In genomic region chr7:94898088-94898487, GRCm38 (mm10) we compare ENCODE assay signal across 27 mouse cellular contexts.
DNase-seq lines count a peak whose midpoint lies in the region; ATAC-seq lines count a peak whose summit lies in the region.
"Had no signal": no experiment of that assay in that cellular context is flagged by ENCODE, and none has a peak within 500 bp of the region (broad histone marks: within the 10 kb centered on the region; RNA-seq: fewer than 3 reads in every experiment).

No protein-coding gene starts in this region.

- H3K4me2 ChIP-seq in forebrain, embryonic 14.5 days (ENCODE audit: low read length), result no peak overlapping the region
- no peak overlapping the region for H3K4me2 ChIP-seq in midbrain, embryonic 14.5 days (ENCODE audit: low read length)
- H3K4me2 ChIP-seq in midbrain, embryonic 13.5 days (replicated peaks), result no peak overlapping the region
- H3K4me2 ChIP-seq: embryonic facial prominence, embryonic 15.5 days; forebrain, embryonic 12.5 days; heart, embryonic 13.5 days; hindbrain, embryonic 12.5 days; hindbrain, embryonic 15.5 days; intestine, embryonic 15.5 days had no signal

- no peak overlapping the region for H3K27ac ChIP-seq in forebrain, embryonic 14.5 days (ENCODE audit: low read depth, low read length)
- H3K27ac ChIP-seq in forebrain, embryonic 10.5 days, result no peak overlapping the region
- H3K27ac ChIP-seq in midbrain, embryonic 14.5 days (replicated peaks; ENCODE audit: low read depth, low read length), result no peak overlapping the region
- H3K27ac ChIP-seq in midbrain, embryonic 13.5 days, result no peak overlapping the region
- H3K27ac ChIP-seq: embryonic facial prominence, embryonic 15.5 days; forebrain, embryonic 12.5 days; heart, adult 2 months; heart, embryonic 10.5 days; heart, embryonic 13.5 days; hindbrain, embryonic 12.5 days; hindbrain, embryonic 15.5 days; intestine, embryonic 15.5 days had no signal

- DNase-seq in forebrain, embryonic 14.5 days (ENCODE audit: low spot score), result peak; percentile 51
- no peak for DNase-seq in forebrain, embryonic 10.5 days (ENCODE audit: extremely low spot score, low spot score)
- peak; percentile 7 for DNase-seq in midbrain, embryonic 14.5 days
- DNase-seq in Muller cell, postnatal 12 days (ENCODE audit: inconsistent ontology term), result peak; percentile 34
- DNase-seq in brain, adult 2 months (ENCODE audit: low read depth, low spot score), result peak; percentile 5
- no peak for DNase-seq in gastrocnemius, postnatal 14 days
- DNase-seq: adrenal gland, adult 8-10 months; adrenal gland, postnatal 25 days; cerebellum, adult 11-12 months; cerebellum, adult 8-10 months; cerebellum, postnatal 36 days; embryo, embryonic 11 days; gastrocnemius, postnatal 36 days; heart, adult 2 months; heart, postnatal 14 days; heart, postnatal 4 days; kidney, adult 11 months had no signal

- H3K4me1 ChIP-seq in forebrain, embryonic 14.5 days (ENCODE audit: control insufficient read depth, insufficient read depth, low read length), result no peaks in the 10 kb centered on the region
- no peaks in the 10 kb centered on the region for H3K4me1 ChIP-seq in forebrain, embryonic 10.5 days
- no peaks in the 10 kb centered on the region for H3K4me1 ChIP-seq in midbrain, embryonic 14.5 days (ENCODE audit: control insufficient read depth, insufficient read depth, low read length)
- no peaks in the 10 kb centered on the region for H3K4me1 ChIP-seq in midbrain, embryonic 13.5 days (replicated peaks)
- H3K4me1 ChIP-seq: embryonic facial prominence, embryonic 15.5 days; forebrain, embryonic 12.5 days; heart, embryonic 10.5 days; heart, embryonic 13.5 days; hindbrain, embryonic 12.5 days; hindbrain, embryonic 15.5 days; intestine, embryonic 15.5 days had no signal

- 27% methylated on average over 3 of the region's 3 CpGs for WGBS in forebrain, embryonic 14.5 days
- WGBS in forebrain, embryonic 10.5 days, result 76% methylated on average over 3 of the region's 3 CpGs
- 54% methylated on average over 3 of the region's 3 CpGs for WGBS in midbrain, embryonic 14.5 days
- 52% methylated on average over 3 of the region's 3 CpGs for whole genome bisulfite sequencing in midbrain, embryonic 13.5 days

- H3K36me3 ChIP-seq in forebrain, embryonic 14.5 days (ENCODE audit: control insufficient read depth, insufficient read depth, low read length), result no peaks in the 10 kb centered on the region
- no peaks in the 10 kb centered on the region for H3K36me3 ChIP-seq in forebrain, embryonic 10.5 days (replicated peaks)
- no peaks in the 10 kb centered on the region for H3K36me3 ChIP-seq in midbrain, embryonic 14.5 days (ENCODE audit: control insufficient read depth, insufficient read depth, low read length)
- no peaks in the 10 kb centered on the region for H3K36me3 ChIP-seq in midbrain, embryonic 13.5 days
- H3K36me3 ChIP-seq: embryonic facial prominence, embryonic 15.5 days; forebrain, embryonic 12.5 days; heart, embryonic 10.5 days; heart, embryonic 13.5 days; hindbrain, embryonic 12.5 days; hindbrain, embryonic 15.5 days; intestine, embryonic 15.5 days had no signal

- H3K9me3 ChIP-seq in forebrain, embryonic 14.5 days (replicated peaks; ENCODE audit: control insufficient read depth, low read length), result 0 out of 2 replicates have a peak, but pooled peaks cover 4% of the 10 kb centered on the region
- no peaks in the 10 kb centered on the region for H3K9me3 ChIP-seq in forebrain, embryonic 10.5 days
- H3K9me3 ChIP-seq in midbrain, embryonic 14.5 days (ENCODE audit: control insufficient read depth, low read length), result no peaks in the 10 kb centered on the region
- peaks cover 3% of the 10 kb centered on the region; the same call in 1 of the 2 replicates for H3K9me3 ChIP-seq in midbrain, embryonic 13.5 days
- H3K9me3 ChIP-seq: embryonic facial prominence, embryonic 15.5 days; forebrain, embryonic 12.5 days; heart, embryonic 10.5 days; heart, embryonic 13.5 days; hindbrain, embryonic 12.5 days; hindbrain, embryonic 15.5 days; intestine, embryonic 15.5 days had no signal

- H3K9ac ChIP-seq in forebrain, embryonic 14.5 days (ENCODE audit: low read length), result no peak overlapping the region
- H3K9ac ChIP-seq in midbrain, embryonic 14.5 days (replicated peaks; ENCODE audit: low read length), result no peak overlapping the region
- no peak overlapping the region for H3K9ac ChIP-seq in midbrain, embryonic 13.5 days (replicated peaks)
- H3K9ac ChIP-seq: embryonic facial prominence, embryonic 15.5 days; forebrain, embryonic 12.5 days; heart, embryonic 13.5 days; hindbrain, embryonic 12.5 days; hindbrain, embryonic 15.5 days; intestine, embryonic 15.5 days had no signal

- no peak overlapping the region for H3K4me3 ChIP-seq in forebrain, embryonic 14.5 days (ENCODE audit: low read depth, low read length)
- H3K4me3 ChIP-seq in forebrain, embryonic 10.5 days, result no peak overlapping the region
- H3K4me3 ChIP-seq in midbrain, embryonic 14.5 days (replicated peaks; ENCODE audit: low read depth, low read length), result no peak overlapping the region
- no peak overlapping the region for H3K4me3 ChIP-seq in midbrain, embryonic 13.5 days (replicated peaks)
- H3K4me3 ChIP-seq: embryonic facial prominence, embryonic 15.5 days; forebrain, embryonic 12.5 days; heart, adult 2 months; heart, embryonic 10.5 days; heart, embryonic 13.5 days; hindbrain, embryonic 12.5 days; hindbrain, embryonic 15.5 days; intestine, embryonic 15.5 days had no signal

- intact Hi-C loops in gastrocnemius, postnatal 14 days (cut with DNase I; ENCODE audit: low total_unique reads), result no loop called here

- ATAC-seq in forebrain, embryonic 14.5 days, result peak; percentile 61; the same call in 1 of the 2 replicates
- ATAC-seq in midbrain, embryonic 14.5 days (ENCODE audit: low FRiP score, low TSS enrichment), result no peak
- no peak for ATAC-seq in midbrain, embryonic 13.5 days
- ATAC-seq: activated CD4-positive, CD25-positive, alpha-beta regulatory T cell, adult 4 months; CD4-positive, CD25-positive, alpha-beta regulatory T cell, adult 4 months; intestine, embryonic 15.5 days had no signal

- no peaks in the 10 kb centered on the region for H3K27me3 ChIP-seq in forebrain, embryonic 14.5 days (replicated peaks; ENCODE audit: control insufficient read depth, insufficient read depth, low read length)
- no peaks in the 10 kb centered on the region for H3K27me3 ChIP-seq in forebrain, embryonic 10.5 days (ENCODE audit: poor library complexity, severe bottlenecking)
- no peaks in the 10 kb centered on the region for H3K27me3 ChIP-seq in midbrain, embryonic 14.5 days (ENCODE audit: control insufficient read depth, insufficient read depth, low read length)
- H3K27me3 ChIP-seq in midbrain, embryonic 13.5 days, result no peaks in the 10 kb centered on the region
- H3K27me3 ChIP-seq: embryonic facial prominence, embryonic 15.5 days; forebrain, embryonic 12.5 days; heart, embryonic 13.5 days; hindbrain, embryonic 12.5 days; hindbrain, embryonic 15.5 days; intestine, embryonic 15.5 days had no signal

Comparison
In these comparisons a context has a peak if more than half of its experiments do, and no peak if none do; other contexts are left out.
1. DNase-seq: peak in forebrain, embryonic 14.5 days (single experiment), midbrain, embryonic 14.5 days (single experiment), Muller cell, postnatal 12 days (single experiment) and brain, adult 2 months (single experiment); none in forebrain, embryonic 10.5 days (single experiment) and gastrocnemius, postnatal 14 days (single experiment).